Mouse (Mus musculus): ENCODE results near the gene Sfmbt1. TPM values are rescaled to one million over a fixed set of nuclear protein-coding genes. Genes with fewer than 3 reads are reported as not detected.

Gene Sfmbt1
- total RNA-seq, 1 experiment = 7.0 TPM

DNA sequence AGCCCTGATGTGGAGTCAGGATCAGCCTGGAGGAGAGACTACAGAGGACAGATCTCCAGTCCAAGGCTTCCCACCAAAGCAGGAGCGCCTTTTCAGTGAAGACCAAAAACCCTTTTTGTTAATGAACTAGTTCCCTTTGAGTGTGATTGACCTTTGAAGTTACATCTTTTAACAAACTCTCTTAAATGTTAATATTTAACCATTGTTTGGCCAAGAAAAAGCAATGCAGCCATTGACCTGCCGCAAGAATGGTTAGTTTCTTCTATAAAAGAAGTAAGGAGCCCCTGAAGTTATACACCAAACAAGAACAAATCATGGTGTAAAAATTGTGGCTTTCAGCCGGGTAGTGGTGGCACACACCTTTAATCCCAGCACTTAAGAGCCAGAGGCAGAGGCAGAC, 24.0 kb upstream of the Sfmbt1 start:
- no peak for DNase-seq (ENCODE audit: low read depth, low spot score)
- H3K36me3 ChIP-seq (ENCODE audit: control insufficient read depth, insufficient read depth, low read length, poor library complexity, severe bottlenecking) = peaks cover 10% of the 10 kb centered on the region; the same call in 1 of the 2 replicates
- TF ChIP-seq HCFC1 (IDR thresholded peaks at IDR 0.05; ENCODE audit: borderline replicate concordance, insufficient read depth, low read length) (no peak), ZNF384 (IDR thresholded peaks at IDR 0.05; ENCODE audit: low read depth, low read length) (no peak), MAFK (IDR thresholded peaks at IDR 0.05; ENCODE audit: insufficient read depth, low read depth, low read length) (no peak), CHD2 (IDR thresholded peaks at IDR 0.05; ENCODE audit: low read depth, low read length) (no peak), ZC3H11A (IDR thresholded peaks at IDR 0.05; ENCODE audit: borderline replicate concordance, low read depth, low read length) (no peak)
- in situ Hi-C loops (cut with MboI; ENCODE audit: low sequenced_read_pairs in 2 of 2, unreplicated experiment in 2 of 2) = no loop called here
- H3K4me3 ChIP-seq (ENCODE audit: insufficient read depth in 1 of 2, low read depth in 1 of 2, low read length in 2 of 2, poor library complexity in 1 of 2, severe bottlenecking in 1 of 2) = no peak overlapping the region
- no peak overlapping the region for H3K27ac ChIP-seq (ENCODE audit: insufficient read depth, low read depth, low read length, poor library complexity, severe bottlenecking)
- no peak overlapping the region for H3K9ac ChIP-seq (ENCODE audit: insufficient read depth, low read depth, low read length, poor library complexity, severe bottlenecking)
- no peaks in the 10 kb centered on the region for H3K9me3 ChIP-seq (ENCODE audit: control insufficient read depth, insufficient read depth, low read depth, low read length)
- no peaks in the 10 kb centered on the region for H3K4me1 ChIP-seq (ENCODE audit: control insufficient read depth in 2 of 2, insufficient read depth in 2 of 2, low read length in 2 of 2, poor library complexity in 1 of 2)

DNA sequence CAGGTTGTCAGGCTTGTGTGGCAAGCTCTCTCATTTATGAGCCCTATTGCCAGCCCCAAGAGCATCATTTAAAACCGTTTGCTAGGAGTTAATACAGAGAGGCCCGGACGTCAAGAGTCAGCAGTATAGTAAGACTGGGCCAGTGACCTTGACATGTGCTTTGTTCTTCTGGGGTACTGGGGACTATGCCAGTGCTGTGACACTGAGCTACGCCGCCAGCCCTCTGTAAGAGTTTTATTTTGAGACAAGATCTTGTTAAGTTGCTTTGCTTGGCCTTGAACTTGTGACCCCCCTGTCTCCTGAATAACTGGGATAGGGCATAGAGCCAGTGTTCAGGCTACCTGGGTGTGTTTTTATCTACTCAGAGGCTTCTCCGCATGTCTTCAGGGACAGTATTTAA, 22.2 kb upstream of the Sfmbt1 start:
- TF ChIP-seq MAFK (IDR thresholded peaks at IDR 0.05; ENCODE audit: insufficient read depth, low read depth, low read length) = no peak
- TF ChIP-seq ZC3H11A (IDR thresholded peaks at IDR 0.05; ENCODE audit: borderline replicate concordance, low read depth, low read length) = no peak
- TF ChIP-seq CHD2 (IDR thresholded peaks at IDR 0.05; ENCODE audit: low read depth, low read length) = no peak
- no peak for TF ChIP-seq HCFC1 (IDR thresholded peaks at IDR 0.05; ENCODE audit: borderline replicate concordance, insufficient read depth, low read length)
- TF ChIP-seq ZNF384 (IDR thresholded peaks at IDR 0.05; ENCODE audit: low read depth, low read length) = no peak
- Histone ChIP-seq H3K36me3 (ENCODE audit: control insufficient read depth, insufficient read depth, low read length, poor library complexity, severe bottlenecking) (peaks cover 10% of the 10 kb centered on the region; the same call in 1 of the 2 replicates), H3K9me3 (ENCODE audit: control insufficient read depth, insufficient read depth, low read depth, low read length) (no peaks in the 10 kb centered on the region), H3K4me3 (ENCODE audit: insufficient read depth in 1 of 2, low read depth in 1 of 2, low read length in 2 of 2, poor library complexity in 1 of 2, severe bottlenecking in 1 of 2) (no peak overlapping the region), H3K27ac (ENCODE audit: insufficient read depth, low read depth, low read length, poor library complexity, severe bottlenecking) (no peak overlapping the region), H3K4me1 (ENCODE audit: control insufficient read depth in 2 of 2, insufficient read depth in 2 of 2, low read length in 2 of 2, poor library complexity in 1 of 2) (no peaks in the 10 kb centered on the region), H3K9ac (ENCODE audit: insufficient read depth, low read depth, low read length, poor library complexity, severe bottlenecking) (no peak overlapping the region)
- DNase-seq (ENCODE audit: low read depth, low spot score) = no peak
- in situ Hi-C loops (cut with MboI; ENCODE audit: low sequenced_read_pairs in 2 of 2, unreplicated experiment in 2 of 2) = no loop called here

DNA sequence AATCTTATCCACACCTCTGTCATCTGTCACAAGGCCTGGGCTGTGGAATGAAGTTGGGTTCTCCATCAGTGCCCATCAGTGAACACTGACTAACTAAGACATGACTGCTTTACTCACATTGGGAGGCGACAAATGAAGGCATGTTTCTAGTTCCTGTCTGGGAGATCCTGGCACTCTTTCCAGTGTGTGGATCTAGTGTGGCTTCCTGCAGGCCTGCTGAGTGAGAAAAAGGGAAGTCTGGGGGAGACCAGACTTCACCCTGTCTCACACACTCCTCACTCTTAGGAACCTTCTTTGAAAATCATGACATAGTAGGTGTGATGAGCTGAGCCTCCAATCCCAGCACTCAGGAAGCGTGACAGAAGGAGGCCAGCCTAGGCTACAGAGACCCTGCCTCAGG, 19.9 kb upstream of the Sfmbt1 start:
- Histone ChIP-seq H3K4me3 (ENCODE audit: insufficient read depth in 1 of 2, low read depth in 1 of 2, low read length in 2 of 2, poor library complexity in 1 of 2, severe bottlenecking in 1 of 2) (no peak overlapping the region), H3K27ac (ENCODE audit: insufficient read depth, low read depth, low read length, poor library complexity, severe bottlenecking) (no peak overlapping the region), H3K9me3 (ENCODE audit: control insufficient read depth, insufficient read depth, low read depth, low read length) (no peaks in the 10 kb centered on the region), H3K36me3 (ENCODE audit: control insufficient read depth, insufficient read depth, low read length, poor library complexity, severe bottlenecking) (peaks cover 3% of the 10 kb centered on the region; the same call in 1 of the 2 replicates), H3K9ac (ENCODE audit: insufficient read depth, low read depth, low read length, poor library complexity, severe bottlenecking) (no peak overlapping the region), H3K4me1 (ENCODE audit: control insufficient read depth in 2 of 2, insufficient read depth in 2 of 2, low read length in 2 of 2, poor library complexity in 1 of 2) (0 out of 4 replicates have a peak, but pooled peaks cover 0 to 2% of the 10 kb centered on the region in 2 experiments)
- no peak for DNase-seq (ENCODE audit: low read depth, low spot score)
- no peak for TF ChIP-seq MAFK (IDR thresholded peaks at IDR 0.05; ENCODE audit: insufficient read depth, low read depth, low read length)
- no peak for TF ChIP-seq CHD2 (IDR thresholded peaks at IDR 0.05; ENCODE audit: low read depth, low read length)
- no peak for TF ChIP-seq ZNF384 (IDR thresholded peaks at IDR 0.05; ENCODE audit: low read depth, low read length)
- TF ChIP-seq HCFC1 (IDR thresholded peaks at IDR 0.05; ENCODE audit: borderline replicate concordance, insufficient read depth, low read length) = no peak
- TF ChIP-seq ZC3H11A (IDR thresholded peaks at IDR 0.05; ENCODE audit: borderline replicate concordance, low read depth, low read length) = no peak
- in situ Hi-C loops (cut with MboI; ENCODE audit: low sequenced_read_pairs in 2 of 2, unreplicated experiment in 2 of 2) = no loop called here

DNA sequence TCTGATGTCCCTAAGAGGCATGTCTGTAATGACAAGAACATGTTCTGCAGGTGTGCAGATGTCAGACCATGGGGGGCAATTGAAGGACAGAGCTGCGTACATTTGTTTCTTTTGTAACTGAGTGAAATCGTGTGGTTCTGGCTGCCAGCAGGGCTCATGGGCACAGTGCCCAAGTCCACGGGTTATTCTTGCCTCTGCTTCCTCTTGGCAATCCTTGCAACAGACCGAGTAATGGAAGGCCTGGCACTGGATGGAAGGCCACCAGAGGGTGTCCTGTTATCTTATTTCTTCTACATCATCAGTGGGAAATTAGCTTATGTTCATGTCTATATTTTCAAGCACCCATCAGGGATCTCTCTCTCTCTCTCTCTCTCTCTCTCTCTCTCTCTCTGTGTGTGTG, 19.0 kb upstream of the Sfmbt1 start:
- Histone ChIP-seq H3K9me3 (ENCODE audit: control insufficient read depth, insufficient read depth, low read depth, low read length) (no peaks in the 10 kb centered on the region), H3K4me1 (ENCODE audit: control insufficient read depth in 2 of 2, insufficient read depth in 2 of 2, low read length in 2 of 2, poor library complexity in 1 of 2) (0 out of 4 replicates have a peak, but pooled peaks cover 0 to 2% of the 10 kb centered on the region in 2 experiments), H3K27ac (ENCODE audit: insufficient read depth, low read depth, low read length, poor library complexity, severe bottlenecking) (no peak overlapping the region), H3K4me3 (ENCODE audit: insufficient read depth in 1 of 2, low read depth in 1 of 2, low read length in 2 of 2, poor library complexity in 1 of 2, severe bottlenecking in 1 of 2) (no peak overlapping the region), H3K9ac (ENCODE audit: insufficient read depth, low read depth, low read length, poor library complexity, severe bottlenecking) (no peak overlapping the region), H3K36me3 (ENCODE audit: control insufficient read depth, insufficient read depth, low read length, poor library complexity, severe bottlenecking) (no peaks in the 10 kb centered on the region)
- DNase-seq (ENCODE audit: low read depth, low spot score) = no peak
- in situ Hi-C loops (cut with MboI; ENCODE audit: low sequenced_read_pairs in 2 of 2, unreplicated experiment in 2 of 2) = no loop called here
- no peak for TF ChIP-seq ZC3H11A (IDR thresholded peaks at IDR 0.05; ENCODE audit: borderline replicate concordance, low read depth, low read length)
- no peak for TF ChIP-seq MAFK (IDR thresholded peaks at IDR 0.05; ENCODE audit: insufficient read depth, low read depth, low read length)
- no peak for TF ChIP-seq CHD2 (IDR thresholded peaks at IDR 0.05; ENCODE audit: low read depth, low read length)
- no peak for TF ChIP-seq ZNF384 (IDR thresholded peaks at IDR 0.05; ENCODE audit: low read depth, low read length)
- no peak for TF ChIP-seq HCFC1 (IDR thresholded peaks at IDR 0.05; ENCODE audit: borderline replicate concordance, insufficient read depth, low read length)

Data from ES-E14 (cell line).